Mouse (Mus musculus) neural tube, embryonic 15.5 days (tissue): Measurements from ENCODE around the gene Gm49388. TPM values are rescaled to one million over a fixed set of nuclear protein-coding genes. Genes with fewer than 3 reads are reported as not detected.
A peak's percentile ranks its signal among the peaks of the same experiment; 100 is the strongest.
"Not testable (repeated sequence)": the region's sequence is repeated elsewhere in the genome, so short reads cannot be mapped to it uniquely, and the experiment has no call there.

Experiments
- ATAC-seq: fragments of 200-750 bp; cut with Nextera tagmentation; 2 replicates; pipeline ENCODE4 v1.8.0; 2017; ENCODE audit warnings: mild to moderate bottlenecking, moderate TSS enrichment, moderate library complexity; ENCODE audit not compliant: low FRiP score
- H3K27ac ChIP-seq: fragments of 300-500 bp; sonication (generic); replicated peaks from 2 replicates; pipeline ENCODE4 v1.5.1; 2015; ENCODE audit warnings: mild to moderate bottlenecking, inconsistent platforms
- H3K27me3 ChIP-seq: fragments of 300-500 bp; sonication (generic); replicated peaks from 2 replicates; pipeline ENCODE4 v1.6.1; 2015; ENCODE audit warnings: inconsistent platforms
- H3K36me3 ChIP-seq: fragments of 300-500 bp; sonication (generic); 2 replicates; pipeline ENCODE4 v1.6.1; 2015; ENCODE audit warnings: inconsistent platforms
- H3K4me1 ChIP-seq: fragments of 300-500 bp; sonication (generic); 2 replicates; pipeline ENCODE4 v1.6.1; 2015; ENCODE audit warnings: inconsistent platforms
- H3K4me2 ChIP-seq: fragments of 300-500 bp; sonication (generic); 2 replicates; pipeline ENCODE4 v1.6.1; 2015; ENCODE audit warnings: inconsistent platforms, mild to moderate bottlenecking, moderate library complexity
- H3K4me3 ChIP-seq: fragments of 300-500 bp; sonication (generic); replicated peaks from 2 replicates; pipeline ENCODE4 v1.5.1; 2015; ENCODE audit warnings: mild to moderate bottlenecking, inconsistent platforms
- H3K9ac ChIP-seq: fragments of 300-500 bp; sonication (generic); replicated peaks from 2 replicates; pipeline ENCODE4 v1.6.1; 2015; ENCODE audit warnings: mild to moderate bottlenecking, inconsistent platforms
- H3K9me3 ChIP-seq: fragments of 300-500 bp; sonication (generic); replicated peaks from 2 replicates; pipeline ENCODE4 v1.6.1; 2016; ENCODE audit warnings: inconsistent platforms
- WGBS: fragments of 180-500 bp; shearing (Covaris S2); methylation state at CpG from one replicate; pipeline ENCODE4 v1.1.7; 2015; ENCODE audit warnings: mixed read lengths; 5-methylcytosine and 5-hydroxymethylcytosine counted together
- polyA plus RNA-seq: library from polyadenylated mRNA; unstranded; fragments of >200 nt; fragmentation: Nextera tagmentation; extraction: Ambion mirVana; gene quantifications from 2 replicates; pipeline ENCODE4 v1.2.1, GENCODE M21; 2015

Gm49388 gene
- polyA plus RNA-seq, 1 experiment from 2014 or later = not detected

GRCm38 (mm10) chr7:127769651-127770038 is 15.8 kb upstream of the Gm49388 start, which contains the start of gene Orai3:
Gene Orai3 (plus strand): TSS chr7:127769815.
- Histone ChIP-seq H3K27ac (peak within 1 kb of the TSS; percentile 82), H3K4me2 (peak within 1 kb of the TSS; percentile 77), H3K27me3 (no peaks in the 10 kb centered on the region), H3K4me1 (peaks cover 35% of the 10 kb centered on the region), H3K4me3 (peak within 1 kb of the TSS; percentile 51), H3K9me3 (no peaks in the 10 kb centered on the region), H3K9ac (peak within 1 kb of the TSS; percentile 60), H3K36me3 (peaks cover 42% of the 10 kb centered on the region)
- WGBS = 0% methylated on average over 24 of the region's 24 CpGs
- ATAC-seq = peak; percentile 63

DNA sequence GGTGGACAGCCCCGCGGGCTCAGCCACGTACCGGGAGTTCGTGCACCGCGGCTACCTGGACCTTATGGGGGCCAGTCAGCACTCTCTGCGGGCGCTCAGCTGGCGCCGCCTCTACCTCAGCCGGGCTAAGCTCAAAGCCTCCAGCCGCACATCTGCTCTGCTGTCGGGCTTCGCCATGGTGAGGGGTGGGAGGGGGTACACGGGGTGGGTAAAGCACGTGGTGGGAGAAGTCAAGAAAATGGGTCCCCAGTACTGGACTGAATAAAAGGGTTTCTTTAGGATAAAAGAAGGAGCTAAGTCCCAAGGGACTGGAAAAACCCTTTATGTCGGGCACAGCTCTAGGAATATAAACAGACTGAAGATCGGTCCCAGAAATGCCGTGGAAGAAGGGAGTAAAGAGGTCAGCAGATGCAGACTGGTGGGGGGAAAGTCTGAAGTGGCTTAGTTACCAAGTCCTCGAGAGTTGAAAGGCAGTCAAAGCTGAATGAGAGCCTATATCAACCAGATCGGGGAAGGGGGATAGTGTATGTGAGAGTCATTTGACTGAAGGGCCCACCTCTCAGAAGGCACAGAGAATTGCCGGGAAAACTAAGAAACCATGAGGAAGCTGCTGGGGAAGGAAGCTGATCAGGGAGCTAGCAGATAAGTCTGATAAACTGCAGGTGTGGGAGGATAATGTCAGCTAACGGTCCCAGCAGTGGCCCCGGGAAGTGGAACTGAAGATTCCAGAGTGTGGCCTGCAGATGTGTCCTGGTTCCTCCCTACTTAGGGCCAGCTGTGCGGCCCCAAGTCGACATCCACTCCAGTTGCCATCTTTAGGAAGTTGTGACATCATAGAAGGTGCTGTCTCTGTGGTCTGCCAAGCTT is 15.1 kb upstream of the Gm49388 start:
- Histone ChIP-seq H3K27ac (peak overlapping the region; percentile 82), H3K4me1 (peaks cover 35% of the 10 kb centered on the region), H3K27me3 (no peaks in the 10 kb centered on the region), H3K4me2 (peak overlapping the region; percentile 77), H3K9me3 (no peaks in the 10 kb centered on the region), H3K9ac (peak overlapping the region; percentile 60), H3K36me3 (peaks cover 36% of the 10 kb centered on the region), H3K4me3 (peak overlapping the region; percentile 51)
- WGBS = 5% methylated on average over 27 of the region's 27 CpGs
- peak; percentile 13; the same call in 1 of the 2 replicates for ATAC-seq

DNA sequence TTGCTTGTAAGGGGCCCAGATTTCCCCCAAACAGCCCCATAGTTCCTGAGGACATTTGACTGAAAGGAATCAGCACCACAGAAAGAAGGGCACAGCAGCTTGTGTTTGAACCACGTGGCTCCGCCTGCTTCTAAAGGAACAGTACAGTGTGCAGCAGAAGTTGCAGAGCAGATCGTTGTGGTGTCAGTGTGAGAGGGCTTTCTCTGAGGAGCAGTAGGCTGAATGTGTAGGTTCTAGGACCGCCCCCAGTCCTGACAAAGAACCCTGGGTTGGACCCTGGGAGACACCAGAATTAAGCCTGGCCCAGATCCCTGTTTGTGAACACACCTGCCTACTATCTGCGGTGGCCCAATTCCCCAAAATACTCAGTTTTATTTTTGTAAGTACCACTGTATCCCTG is 14.1 kb upstream of the Gm49388 start:
- H3K9ac ChIP-seq = no peak overlapping the region
- H3K4me1 ChIP-seq = peaks cover 41% of the 10 kb centered on the region
- H3K4me3 ChIP-seq = no peak overlapping the region
- no peaks in the 10 kb centered on the region for H3K27me3 ChIP-seq
- no peak for ATAC-seq
- H3K4me2 ChIP-seq = 0 out of 2 replicates have a peak overlapping the region, but pooled peaks have one; percentile 77
- H3K27ac ChIP-seq = no peak overlapping the region
- H3K36me3 ChIP-seq = peaks cover 26% of the 10 kb centered on the region
- 74% methylated on average over 5 of the region's 5 CpGs for WGBS
- H3K9me3 ChIP-seq = no peaks in the 10 kb centered on the region

GRCm38 (mm10) chr7:127772080-127772479 is 13.3 kb upstream of the Gm49388 start:
- H3K9ac ChIP-seq = no peak overlapping the region
- H3K36me3 ChIP-seq = peaks cover 18% of the 10 kb centered on the region
- no peak for ATAC-seq
- H3K4me3 ChIP-seq = no peak overlapping the region
- no peaks in the 10 kb centered on the region for H3K27me3 ChIP-seq
- WGBS = 86% methylated on average over 3 of the region's 3 CpGs
- no peak overlapping the region for H3K4me2 ChIP-seq
- no peaks in the 10 kb centered on the region for H3K9me3 ChIP-seq
- H3K27ac ChIP-seq = no peak overlapping the region
- peaks cover 41% of the 10 kb centered on the region for H3K4me1 ChIP-seq

GRCm38 (mm10) chr7:127772557-127772956 is 12.9 kb upstream of the Gm49388 start:
- Histone ChIP-seq H3K9me3 (no peaks in the 10 kb centered on the region), H3K9ac (no peak overlapping the region), H3K27me3 (no peaks in the 10 kb centered on the region), H3K27ac (no peak overlapping the region), H3K4me2 (no peak overlapping the region), H3K4me1 (peaks cover 41% of the 10 kb centered on the region), H3K4me3 (no peak overlapping the region), H3K36me3 (peaks cover 13% of the 10 kb centered on the region)
- WGBS = 78% methylated on average over 1 of the region's 1 CpGs
- no peak for ATAC-seq

GRCm38 (mm10) chr7:127773664-127774384 is 11.6 kb upstream of the Gm49388 start:
- no peak for ATAC-seq
- no peak overlapping the region for H3K27ac ChIP-seq
- no peak overlapping the region for H3K9ac ChIP-seq
- no peak overlapping the region for H3K4me3 ChIP-seq
- H3K4me2 ChIP-seq = no peak overlapping the region
- WGBS = 40% methylated on average over 9 of the region's 9 CpGs
- H3K4me1 ChIP-seq = peaks cover 44% of the 10 kb centered on the region
- H3K27me3 ChIP-seq = no peaks in the 10 kb centered on the region
- peaks cover under 1% of the 10 kb centered on the region; the same call in 1 of the 2 replicates for H3K36me3 ChIP-seq
- H3K9me3 ChIP-seq = no peaks in the 10 kb centered on the region

DNA sequence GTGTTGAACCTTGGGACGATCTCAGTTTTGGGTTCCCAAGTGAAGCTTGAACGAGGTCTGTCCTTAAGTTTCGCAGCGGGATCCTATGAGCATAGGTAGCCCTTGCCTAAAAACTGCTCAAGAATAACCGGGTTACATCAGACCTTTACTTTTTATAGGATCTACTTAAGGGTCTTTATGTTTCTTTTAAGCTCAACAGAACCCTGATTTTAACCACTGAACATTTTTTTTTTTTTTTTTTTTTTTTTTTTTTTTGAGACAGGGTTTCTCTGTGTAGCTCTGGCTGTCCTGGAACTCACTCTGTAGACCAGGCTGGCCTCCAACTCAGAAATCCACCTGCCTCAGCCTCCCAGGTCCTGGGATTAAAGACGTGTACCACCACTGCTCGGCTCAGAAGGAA is 9.6 kb upstream of the Gm49388 start:
- not testable (repeated sequence) for H3K9me3 ChIP-seq, H3K27me3 ChIP-seq, ATAC-seq
- Histone ChIP-seq H3K4me3 (peak overlapping the region; percentile 88), H3K9ac (peak overlapping the region; percentile 86; the same call in 1 of the 2 replicates), H3K4me2 (peak overlapping the region; percentile 86), H3K36me3 (peaks cover 19% of the 10 kb centered on the region), H3K4me1 (peaks cover 27% of the 10 kb centered on the region), H3K27ac (peak overlapping the region; percentile 98)
- WGBS = 72% methylated on average over 7 of the region's 7 CpGs

DNA sequence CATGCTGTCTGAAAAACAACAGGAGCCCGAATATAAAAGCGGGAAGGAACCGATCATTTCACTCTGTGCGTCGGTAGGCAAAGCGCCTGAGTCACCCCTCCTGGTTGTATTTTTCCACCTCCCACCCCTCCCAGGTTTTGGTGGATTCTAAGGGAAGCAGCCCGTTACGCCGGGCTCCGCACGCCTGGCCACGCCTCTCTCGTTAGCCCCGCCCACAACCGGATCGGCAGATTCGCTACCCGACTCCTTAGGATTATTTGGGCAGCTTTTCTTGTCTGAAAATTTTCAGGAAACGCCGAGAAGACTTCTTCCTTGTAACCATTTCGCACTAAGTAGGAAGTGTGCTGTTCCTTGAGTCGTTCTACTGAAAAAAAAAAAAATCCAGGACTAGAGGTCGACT is 9.0 kb upstream of the Gm49388 start, which contains the start of gene Setd1a:
Setd1a (plus strand) TSS at position 245 of the 400 bp plus-strand sequence.
- Histone ChIP-seq H3K27me3 (no peaks in the 10 kb centered on the region), H3K4me2 (peak within 1 kb of the TSS; percentile 86), H3K9me3 (no peaks in the 10 kb centered on the region), H3K27ac (peak within 1 kb of the TSS; percentile 98), H3K9ac (peak within 1 kb of the TSS; percentile 86), H3K36me3 (peaks cover 25% of the 10 kb centered on the region), H3K4me3 (peak within 1 kb of the TSS; percentile 88), H3K4me1 (peaks cover 24% of the 10 kb centered on the region)
- peak; percentile 82 for ATAC-seq
- WGBS = 0% methylated on average over 23 of the region's 23 CpGs

DNA sequence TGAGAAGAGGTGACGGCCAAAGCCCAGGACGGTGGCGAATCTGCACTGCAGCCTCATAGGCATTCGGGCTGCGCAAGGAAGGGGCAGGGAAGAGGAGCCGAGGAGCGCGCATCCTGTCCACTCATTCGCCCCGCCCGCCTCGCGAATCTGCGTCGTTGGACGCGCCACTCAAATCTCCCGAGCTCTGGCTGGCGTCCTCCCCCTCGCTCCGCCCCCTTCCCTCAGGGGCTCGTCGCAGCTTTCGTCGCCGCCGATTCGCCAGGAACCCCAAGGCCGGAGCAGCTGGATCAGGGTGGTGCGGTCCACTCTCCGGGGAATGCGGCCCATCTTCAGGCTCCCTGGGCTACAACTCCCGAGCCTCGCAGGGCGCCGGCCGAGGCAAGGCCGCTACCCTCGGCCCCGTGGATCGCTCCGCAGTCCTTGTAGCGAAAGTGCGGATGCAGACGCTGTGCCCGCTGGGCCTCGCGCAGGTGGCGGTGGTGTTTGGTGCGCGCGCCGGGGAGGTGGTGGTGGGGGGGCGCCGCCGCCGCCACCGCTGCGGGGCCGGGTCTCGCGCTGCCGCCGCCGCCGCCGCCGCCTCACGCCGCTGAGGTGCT is 8.4 kb upstream of the Gm49388 start:
- peaks cover 30% of the 10 kb centered on the region for H3K36me3 ChIP-seq
- no peaks in the 10 kb centered on the region for H3K9me3 ChIP-seq
- H3K9ac ChIP-seq = peak overlapping the region; percentile 86
- peaks cover 24% of the 10 kb centered on the region for H3K4me1 ChIP-seq
- no peaks in the 10 kb centered on the region for H3K27me3 ChIP-seq
- peak overlapping the region; percentile 98 for H3K27ac ChIP-seq
- peak; percentile 95 for ATAC-seq
- H3K4me2 ChIP-seq = peak overlapping the region; percentile 86
- under 1% methylated on average over 64 of the region's 70 CpGs for WGBS
- peak overlapping the region; percentile 88 for H3K4me3 ChIP-seq

DNA sequence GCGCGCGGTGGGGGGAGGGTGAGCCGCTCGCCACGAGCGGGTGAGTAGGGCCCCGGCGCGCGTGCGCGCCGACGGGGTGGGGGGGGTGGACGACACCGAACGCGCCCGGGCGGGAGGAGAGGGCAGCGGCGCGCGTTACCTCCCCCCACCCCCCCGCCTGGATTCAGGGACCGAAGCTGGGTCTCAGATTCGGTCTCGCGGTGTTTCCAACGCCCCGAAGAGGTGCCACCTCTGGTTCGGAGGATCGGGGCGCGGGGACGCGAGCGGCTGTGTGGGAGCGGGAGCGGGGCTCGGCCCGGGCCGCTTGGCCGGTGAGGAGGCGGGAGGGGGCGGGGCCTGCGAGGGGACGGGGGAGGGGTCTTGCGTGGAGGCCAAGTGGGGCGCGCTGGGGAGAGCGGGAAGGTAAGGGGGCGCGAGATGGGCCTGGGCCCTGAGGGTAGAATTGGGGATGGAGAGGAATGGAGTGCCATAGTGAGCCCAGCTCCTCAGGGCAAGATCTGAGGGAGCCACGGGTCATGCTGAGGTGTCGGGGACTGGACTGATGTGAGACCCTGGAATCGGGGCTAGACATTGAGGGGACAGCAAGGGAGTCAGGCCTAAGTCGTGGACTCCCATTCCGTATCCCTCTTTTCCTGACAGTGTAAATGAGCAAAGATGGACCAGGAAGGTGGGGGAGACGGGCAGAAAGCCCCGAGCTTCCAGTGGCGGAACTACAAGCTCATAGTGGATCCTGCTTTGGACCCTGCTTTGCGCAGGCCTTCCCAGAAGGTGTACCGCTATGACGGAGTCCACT is 7.7 kb upstream of the Gm49388 start:
- WGBS = 4% methylated on average over 49 of the region's 66 CpGs
- Histone ChIP-seq H3K27me3 (no peaks in the 10 kb centered on the region), H3K27ac (peak overlapping the region; percentile 98), H3K4me1 (peaks cover 24% of the 10 kb centered on the region), H3K9ac (peak overlapping the region; percentile 86), H3K4me2 (peak overlapping the region; percentile 86), H3K9me3 (no peaks in the 10 kb centered on the region), H3K4me3 (peak overlapping the region; percentile 88), H3K36me3 (peaks cover 37% of the 10 kb centered on the region)
- peak; percentile 65 for ATAC-seq

DNA sequence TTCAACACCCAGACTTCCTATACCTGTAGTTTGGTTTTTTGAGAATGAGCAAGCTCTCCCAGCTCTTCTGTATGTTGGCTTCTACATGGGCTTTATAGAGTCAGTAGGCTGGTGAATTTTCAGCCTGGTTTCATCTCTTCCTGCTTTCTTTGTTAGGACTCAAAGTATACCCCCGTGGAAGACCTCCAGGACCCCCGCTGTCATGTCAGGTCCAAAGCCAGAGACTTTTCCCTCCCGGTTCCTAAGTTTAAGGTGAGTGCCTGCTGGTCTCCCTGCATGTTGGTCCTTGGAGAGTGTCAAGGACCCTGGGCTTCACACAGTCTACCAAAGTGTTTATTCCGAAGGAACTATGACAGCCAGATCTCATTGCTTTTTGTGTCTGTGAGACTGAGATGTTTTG is 7.1 kb upstream of the Gm49388 start:
- peaks cover 24% of the 10 kb centered on the region for H3K4me1 ChIP-seq
- H3K27me3 ChIP-seq = no peaks in the 10 kb centered on the region
- no peaks in the 10 kb centered on the region for H3K9me3 ChIP-seq
- peak overlapping the region; percentile 86 for H3K4me2 ChIP-seq
- peak overlapping the region; percentile 88 for H3K4me3 ChIP-seq
- no peak for ATAC-seq
- H3K9ac ChIP-seq = peak overlapping the region; percentile 86
- H3K27ac ChIP-seq = no peak overlapping the region
- WGBS = 89% methylated on average over 4 of the region's 4 CpGs
- peaks cover 38% of the 10 kb centered on the region for H3K36me3 ChIP-seq
